Mouse (Mus musculus) ES-E14 (cell line): ENCODE data around the gene Mrpl24. TPM values are rescaled to one million over a fixed set of nuclear protein-coding genes. Genes with fewer than 3 reads are reported as not detected.
A peak's percentile ranks its signal among the peaks of the same experiment; 100 is the strongest.

ENCODE experiments used
- DNase-seq: peaks from one replicate; pipeline ENCODE4 v3.0.0-alpha.2; 2013; ENCODE audit warnings: low read depth, low spot score
- H3K27ac ChIP-seq: 2 replicates; pipeline ENCODE4 v1.5.1; 2012; ENCODE audit warnings: low read depth, mild to moderate bottlenecking, low read length, moderate library complexity, mixed read lengths; ENCODE audit not compliant: poor library complexity, insufficient read depth, severe bottlenecking
- H3K36me3 ChIP-seq: 2 replicates; pipeline ENCODE4 v1.6.1; 2012; ENCODE audit warnings: mild to moderate bottlenecking, low read length, moderate library complexity, mixed read lengths; ENCODE audit not compliant: control insufficient read depth, poor library complexity, insufficient read depth, severe bottlenecking
- H3K4me1 ChIP-seq, 2 experiments: fragments of 150-350 bp in 1 of 2; sonication (generic) in 1 of 2; 2 replicates each; pipeline ENCODE4 v1.6.1; 2012; ENCODE audit warnings: low read length in 2 of 2, mild to moderate bottlenecking in 1 of 2, mixed read lengths in 1 of 2; ENCODE audit not compliant: control insufficient read depth in 2 of 2, insufficient read depth in 2 of 2, poor library complexity in 1 of 2
- H3K4me3 ChIP-seq, 2 experiments: fragments of 150-350 bp in 1 of 2; sonication (generic) in 1 of 2; 2 replicates each; pipeline ENCODE4 v1.5.1; 2012; ENCODE audit warnings: low read length in 2 of 2, low read depth in 1 of 2, mild to moderate bottlenecking in 1 of 2, mixed read lengths in 1 of 2; ENCODE audit not compliant: insufficient read depth in 1 of 2, poor library complexity in 1 of 2, severe bottlenecking in 1 of 2
- H3K9ac ChIP-seq: 2 replicates; pipeline ENCODE4 v1.6.1; 2012; ENCODE audit warnings: low read depth, mild to moderate bottlenecking, low read length, mixed read lengths; ENCODE audit not compliant: poor library complexity, insufficient read depth, severe bottlenecking
- H3K9me3 ChIP-seq: fragments of 150-350 bp; sonication (generic); 2 replicates; pipeline ENCODE4 v1.6.1; 2012; ENCODE audit warnings: low read depth, mild to moderate bottlenecking, low read length; ENCODE audit not compliant: control insufficient read depth, insufficient read depth
- CHD2 ChIP-seq: IDR thresholded peaks from 2 replicates; pipeline ENCODE4 v1.6.1; 2014; ENCODE audit warnings: mild to moderate bottlenecking, low read depth, low read length, inconsistent platforms
- HCFC1 ChIP-seq: IDR thresholded peaks from 2 replicates; pipeline ENCODE4 v1.6.1; 2012; ENCODE audit warnings: low read length, inconsistent platforms, borderline replicate concordance; ENCODE audit not compliant: insufficient read depth
- MAFK ChIP-seq: IDR thresholded peaks from 2 replicates; pipeline ENCODE4 v1.6.1; 2014; ENCODE audit warnings: mild to moderate bottlenecking, low read depth, low read length, inconsistent platforms; ENCODE audit not compliant: insufficient read depth
- ZC3H11A ChIP-seq: IDR thresholded peaks from 2 replicates; pipeline ENCODE4 v1.6.1; 2012; ENCODE audit warnings: low read depth, mild to moderate bottlenecking, inconsistent platforms, low read length, borderline replicate concordance
- ZNF384 ChIP-seq: IDR thresholded peaks from 2 replicates; pipeline ENCODE4 v1.6.1; 2012; ENCODE audit warnings: low read depth, low read length, inconsistent platforms
- in situ Hi-C, 2 experiments: fragments of 600-800 bp; cut with MboI; formaldehyde crosslinking; loops; one replicate each; pipeline ENCODE4 v1.15.1; 2025; ENCODE audit warnings: low sequenced_read_pairs in 2 of 2, inconsistent platforms in 1 of 2; ENCODE audit not compliant: unreplicated experiment in 2 of 2
- total RNA-seq: library from RNA; depleted of rRNA; stranded (reverse); fragments of 300-350 nt; gene quantifications from 2 replicates; pipeline ENCODE4 v1.2.3, GENCODE M21; 2012

Mrpl24 gene
- total RNA-seq, 1 experiment, result 154 TPM

DNA sequence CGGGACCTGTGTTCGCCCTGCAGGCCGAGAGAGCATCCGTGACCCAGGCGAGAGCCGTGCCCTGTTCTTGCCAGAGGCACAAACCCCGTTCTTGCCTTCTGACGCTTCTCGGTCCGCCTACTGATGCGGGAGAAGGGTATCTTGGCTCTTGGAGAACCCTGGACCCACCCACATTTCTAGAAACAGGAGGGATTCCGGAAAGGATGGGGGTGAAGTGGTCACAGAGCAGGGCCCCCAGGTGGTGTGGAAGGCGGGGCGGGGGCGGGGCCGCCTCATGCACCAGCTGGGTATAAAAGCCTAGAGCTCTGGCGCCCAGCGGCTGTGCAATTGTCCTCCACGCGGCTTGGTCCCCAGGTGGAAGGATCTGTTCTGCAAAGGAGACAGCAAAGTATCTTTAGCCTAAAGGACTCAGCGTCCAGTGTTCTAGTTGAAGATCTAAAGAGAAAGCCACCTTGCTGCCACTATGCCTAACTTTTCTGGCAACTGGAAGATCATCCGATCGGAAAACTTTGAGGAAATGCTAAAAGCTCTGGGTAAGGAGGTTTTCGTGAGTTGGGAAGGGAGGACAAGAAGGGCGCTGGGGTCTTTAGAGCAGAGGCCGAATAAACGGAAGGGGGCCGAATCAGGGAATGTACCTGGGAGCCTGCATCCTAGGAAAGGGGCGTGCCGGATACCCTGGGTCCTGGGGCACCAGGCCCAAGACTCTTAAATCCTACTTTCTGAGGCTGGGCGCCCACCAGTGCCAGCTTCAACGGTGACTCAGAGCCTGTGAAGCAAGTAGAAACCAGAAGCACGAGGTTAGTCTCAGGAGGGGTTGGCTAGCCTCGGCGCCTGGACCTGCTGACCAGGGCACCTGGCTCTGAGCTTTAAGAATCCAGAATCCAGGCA is 29.3 kb downstream of the Mrpl24 start, which contains the start of gene Crabp2:
TSS of gene Crabp2 (plus strand) at position 289 of the 888 bp plus-strand sequence.
- Histone ChIP-seq H3K27ac (no peak within 1 kb of the TSS), H3K4me1 (peaks cover 11 to 54% of the 10 kb centered on the region in 2 experiments), H3K9me3 (no peaks in the 10 kb centered on the region), H3K36me3 (0 out of 2 replicates have a peak, but pooled peaks cover under 1% of the 10 kb centered on the region), H3K9ac (no peak within 1 kb of the TSS), H3K4me3 (peak within 1 kb of the TSS; percentile 33 to 45; a peak in 3 of 4 replicates)
- no peak for TF ChIP-seq ZC3H11A
- TF ChIP-seq CHD2, result no peak
- no peak for TF ChIP-seq HCFC1
- TF ChIP-seq ZNF384, result no peak
- no peak for TF ChIP-seq MAFK
- in situ Hi-C loops, result no loop called here
- DNase-seq, result no peak

DNA sequence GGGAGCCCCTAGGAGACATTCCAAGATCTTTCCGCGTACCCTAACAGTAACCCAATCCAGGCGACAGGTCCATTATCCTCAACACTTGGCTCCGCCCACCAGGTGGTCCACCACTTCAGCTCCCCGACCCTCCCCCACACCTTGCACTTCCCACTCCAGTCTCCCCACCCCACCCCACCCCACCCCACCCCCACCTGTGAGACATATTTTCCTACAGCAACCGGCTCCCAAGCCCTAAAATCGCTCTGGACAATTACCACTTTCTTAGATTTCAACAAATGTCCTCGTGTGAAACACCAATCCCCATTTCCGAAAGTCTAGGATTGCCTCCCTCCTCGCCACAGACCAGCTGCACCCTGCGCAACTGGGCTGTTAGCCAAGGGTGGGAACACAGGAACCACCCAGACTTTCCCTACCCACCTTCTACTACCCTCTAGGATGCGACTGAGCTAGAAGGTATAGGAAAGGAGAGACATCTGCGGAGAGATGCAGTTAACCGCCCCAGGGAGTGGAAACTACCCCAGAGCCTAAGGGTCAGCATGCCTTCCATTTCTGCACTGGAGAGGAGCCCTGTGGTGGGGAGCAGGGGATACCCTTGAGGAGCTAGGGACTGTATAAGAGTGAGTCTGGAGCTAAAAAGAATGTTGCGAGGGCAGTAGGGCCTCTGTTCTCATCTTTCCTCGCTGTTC is 30.1 kb downstream of the Mrpl24 start:
- no peak for DNase-seq
- no peak for TF ChIP-seq MAFK
- no peak for TF ChIP-seq ZC3H11A
- no peak for TF ChIP-seq CHD2
- no peak for TF ChIP-seq HCFC1
- no peak for TF ChIP-seq ZNF384
- no peaks in the 10 kb centered on the region for H3K36me3 ChIP-seq
- no peaks in the 10 kb centered on the region for H3K9me3 ChIP-seq
- H3K27ac ChIP-seq, result no peak overlapping the region
- H3K4me1 ChIP-seq, result peaks cover 11 to 52% of the 10 kb centered on the region in 2 experiments
- H3K4me3 ChIP-seq, result peak overlapping the region; percentile 18 to 44; a peak in 3 of 4 replicates
- in situ Hi-C loops, result no loop called here
- H3K9ac ChIP-seq, result no peak overlapping the region

DNA sequence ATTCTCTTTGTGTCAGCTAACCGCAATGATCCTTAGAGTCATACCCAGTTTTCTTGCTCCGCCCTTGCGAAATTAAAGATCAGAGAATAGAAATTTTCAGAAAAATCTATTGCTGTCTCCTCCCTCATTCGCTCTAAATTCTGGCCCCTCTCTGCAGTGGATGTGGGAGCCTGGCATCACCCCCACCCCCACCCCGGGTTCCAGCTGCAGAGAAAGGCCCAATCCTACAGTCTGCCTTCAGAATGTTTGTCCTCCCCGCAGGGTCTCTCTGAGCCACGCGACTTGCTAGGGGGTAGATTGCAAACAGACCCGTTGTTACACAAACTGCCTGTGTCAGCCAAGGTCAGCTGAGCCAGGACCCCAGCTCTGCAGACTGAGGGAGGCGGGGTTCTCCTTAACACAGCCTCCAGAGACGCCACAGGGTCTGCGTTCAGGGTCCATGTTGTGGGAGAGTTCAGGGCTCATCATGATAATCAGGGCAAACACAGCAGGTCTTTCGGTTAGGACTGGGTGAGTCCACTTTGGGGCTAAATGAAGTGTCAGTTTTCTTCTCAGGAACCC is 30.7 kb downstream of the Mrpl24 start:
- Histone ChIP-seq H3K4me3 (peak overlapping the region in 1 of 2 experiments; percentile 18; a peak in 2 of 4 replicates), H3K4me1 (peaks cover 11 to 46% of the 10 kb centered on the region in 2 experiments), H3K36me3 (no peaks in the 10 kb centered on the region), H3K9ac (no peak overlapping the region), H3K9me3 (no peaks in the 10 kb centered on the region), H3K27ac (no peak overlapping the region)
- in situ Hi-C loops, result no loop called here
- DNase-seq, result no peak
- TF ChIP-seq HCFC1 (no peak), CHD2 (no peak), MAFK (no peak), ZNF384 (no peak), ZC3H11A (no peak)

DNA sequence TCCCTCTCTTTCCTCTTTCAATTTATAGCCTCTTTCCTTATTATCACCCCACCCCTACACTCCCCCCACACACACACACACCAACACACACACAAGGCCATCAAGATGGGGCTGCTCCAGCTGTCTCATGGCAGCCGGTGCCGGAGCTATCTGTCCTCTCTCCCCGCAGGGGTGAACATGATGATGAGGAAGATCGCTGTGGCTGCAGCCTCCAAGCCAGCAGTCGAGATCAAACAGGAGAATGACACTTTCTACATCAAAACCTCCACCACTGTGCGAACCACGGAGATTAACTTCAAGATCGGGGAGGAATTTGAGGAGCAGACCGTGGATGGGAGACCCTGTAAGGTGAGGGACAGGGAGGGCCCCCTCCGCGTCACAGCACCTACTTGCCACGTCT is 32.6 kb downstream of the Mrpl24 start:
- H3K4me1 ChIP-seq, result peaks cover 10 to 33% of the 10 kb centered on the region in 2 experiments
- H3K36me3 ChIP-seq, result no peaks in the 10 kb centered on the region
- TF ChIP-seq ZNF384 (no peak), HCFC1 (no peak)
- no peak overlapping the region for H3K27ac ChIP-seq
- H3K9me3 ChIP-seq, result no peaks in the 10 kb centered on the region
- peak overlapping the region; percentile 3 to 16; a peak in 2 of 4 replicates for H3K4me3 ChIP-seq
- in situ Hi-C loops, result no loop called here
- no peak for DNase-seq
- no peak overlapping the region for H3K9ac ChIP-seq
